Mouse (Mus musculus) heart, postnatal 0 days (tissue): ENCODE results near the gene Vamp3.

ENCODE experiments used
- CTCF ChIP-seq: IDR thresholded peaks from 2 replicates; pipeline ENCODE4 v1.5.1; 2016; ENCODE audit warnings: antibody characterized with exemption, control low read depth, low read depth
- EP300 ChIP-seq: IDR thresholded peaks from 2 replicates; pipeline ENCODE4 v1.6.1; 2016; ENCODE audit warnings: antibody characterized with exemption, low read depth

DNA sequence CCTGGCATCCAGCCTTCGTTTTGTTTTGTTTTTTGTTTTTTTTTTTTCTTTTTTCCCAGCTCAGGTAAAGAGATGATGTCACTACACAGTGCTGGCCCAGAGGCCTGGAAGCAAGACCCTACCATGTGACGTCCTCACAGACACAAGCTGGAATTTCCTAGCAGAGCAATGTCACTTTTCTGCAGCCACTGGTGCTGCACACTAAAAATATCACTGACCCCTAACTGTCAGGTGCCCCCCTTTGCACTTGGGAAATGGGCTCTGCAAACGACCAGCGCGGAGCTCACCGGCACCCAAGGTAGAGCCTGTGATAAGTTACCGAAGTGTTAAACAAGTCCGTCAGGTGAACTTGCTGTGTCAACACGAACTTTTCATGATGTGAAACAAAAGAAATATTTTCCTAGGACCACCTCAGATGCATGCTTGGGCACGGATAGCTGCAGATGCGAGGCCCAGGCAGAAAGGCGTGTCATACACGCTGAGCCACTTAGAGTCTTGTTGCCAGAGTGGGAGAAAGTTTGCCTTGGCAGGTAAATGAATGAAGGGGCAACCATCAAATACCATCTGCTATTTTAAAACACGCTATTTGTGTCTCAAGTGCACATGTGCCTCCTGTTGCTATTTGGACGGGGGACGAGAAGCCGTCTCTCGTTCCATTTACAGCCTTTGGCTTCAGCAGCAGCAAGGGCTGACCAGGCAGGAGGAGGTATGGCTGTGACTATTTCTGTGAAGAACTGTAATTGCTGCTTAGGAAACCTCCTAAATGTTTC is 38.8 kb upstream of the Vamp3 start:
- no peak for TF ChIP-seq CTCF
- TF ChIP-seq EP300: no peak
